Mouse (Mus musculus): ENCODE data around the gene Nnmt. TPM values are rescaled to one million over a fixed set of nuclear protein-coding genes. Genes with fewer than 3 reads are reported as not detected.

Gene Nnmt
- polyA plus RNA-seq, 1 experiment from 2014 or later: 1.2 TPM

DNA sequence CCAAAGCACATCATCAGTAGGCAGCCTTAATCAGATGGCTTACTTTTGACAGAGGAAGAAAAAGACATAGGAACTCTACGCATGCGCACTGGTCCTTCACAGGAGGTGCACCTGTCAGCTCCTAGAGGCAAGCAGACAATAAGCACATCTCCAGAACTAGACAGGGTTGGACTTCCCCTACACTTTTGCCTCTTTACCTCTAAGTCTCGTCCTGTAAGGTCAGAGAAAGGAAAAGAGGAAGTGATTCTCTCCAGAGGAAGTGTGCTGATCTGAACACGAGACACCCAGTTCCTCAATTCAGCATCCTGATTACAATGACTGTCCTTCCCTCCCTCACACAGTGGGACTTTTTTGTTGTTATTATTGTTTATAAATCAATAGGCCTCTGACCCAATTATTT lies 46.3 kb downstream of the Nnmt start:
- Histone ChIP-seq H3K9ac (ENCODE audit: low read depth, low read length) (no peak overlapping the region), H3K27ac (ENCODE audit: low read depth, low read length) (no peak overlapping the region), H3K4me1 (replicated peaks; ENCODE audit: control insufficient read depth, insufficient read depth, low read length) (no peaks in the 10 kb centered on the region), H3K36me3 (ENCODE audit: control insufficient read depth, insufficient read depth, low read length) (no peaks in the 10 kb centered on the region), H3K4me2 (replicated peaks; ENCODE audit: low read depth, low read length) (no peak overlapping the region), H3K4me3 (ENCODE audit: low read depth, low read length) (no peak overlapping the region), H3K9me3 (ENCODE audit: control insufficient read depth, low read length) (no peaks in the 10 kb centered on the region), H3K27me3 (ENCODE audit: control insufficient read depth, insufficient read depth, low read length) (no peaks in the 10 kb centered on the region)
- 73% methylated on average over 4 of the region's 4 CpGs for WGBS
- ATAC-seq (ENCODE audit: low FRiP score) (no peak), DNase-seq (ENCODE audit: low spot score) (no peak)

DNA sequence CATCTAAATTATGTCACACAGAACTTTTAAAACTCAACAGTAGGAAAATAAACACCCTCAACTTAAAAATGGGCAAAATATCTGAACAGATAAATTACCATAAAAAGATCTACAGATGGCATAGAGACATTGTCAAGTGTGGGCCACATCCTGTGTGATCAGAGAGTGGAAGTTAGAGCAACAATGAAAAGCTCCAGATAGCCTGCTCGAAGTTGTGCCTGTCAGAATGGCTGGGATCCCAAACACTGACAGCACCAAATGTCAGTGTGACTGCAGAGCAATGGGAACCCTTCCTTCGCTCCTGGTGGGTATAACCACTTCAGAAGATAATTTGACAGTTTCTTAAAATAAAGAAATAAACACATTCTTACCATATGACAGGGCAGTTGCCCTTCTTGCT lies 55.9 kb downstream of the Nnmt start:
- no peaks in the 10 kb centered on the region for H3K9me3 ChIP-seq (ENCODE audit: control insufficient read depth, low read length)
- no peak overlapping the region for H3K4me2 ChIP-seq (replicated peaks; ENCODE audit: low read depth, low read length)
- H3K27me3 ChIP-seq (ENCODE audit: control insufficient read depth, insufficient read depth, low read length): no peaks in the 10 kb centered on the region
- DNase-seq (ENCODE audit: low spot score) (no peak), ATAC-seq (ENCODE audit: low FRiP score) (no peak)
- H3K9ac ChIP-seq (ENCODE audit: low read depth, low read length): no peak overlapping the region
- H3K4me3 ChIP-seq (ENCODE audit: low read depth, low read length): no peak overlapping the region
- H3K27ac ChIP-seq (ENCODE audit: low read depth, low read length): no peak overlapping the region
- WGBS: 85% methylated on average over 2 of the region's 2 CpGs
- no peaks in the 10 kb centered on the region for H3K36me3 ChIP-seq (ENCODE audit: control insufficient read depth, insufficient read depth, low read length)
- H3K4me1 ChIP-seq (replicated peaks; ENCODE audit: control insufficient read depth, insufficient read depth, low read length): no peaks in the 10 kb centered on the region

DNA sequence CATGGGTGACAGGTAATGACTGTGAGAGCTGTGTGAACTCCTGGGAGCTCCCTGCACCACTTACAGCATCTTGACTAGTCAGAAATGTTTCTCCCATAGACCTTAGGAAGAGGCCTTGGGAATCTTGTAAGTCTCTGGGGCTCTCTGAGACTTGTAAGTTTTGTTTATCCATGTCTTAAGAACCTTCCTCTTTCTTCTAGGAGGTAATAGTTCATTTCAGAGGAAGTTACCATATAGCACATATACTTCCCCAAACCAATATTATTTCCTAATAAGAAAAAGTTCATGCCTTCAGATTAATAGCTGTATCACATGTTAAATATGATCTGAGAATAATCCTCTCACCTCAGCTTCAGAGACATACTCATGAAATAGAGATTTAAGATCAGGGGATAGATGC lies 57.7 kb downstream of the Nnmt start:
- no peak overlapping the region for H3K9ac ChIP-seq (ENCODE audit: low read depth, low read length)
- no peaks in the 10 kb centered on the region for H3K36me3 ChIP-seq (ENCODE audit: control insufficient read depth, insufficient read depth, low read length)
- H3K4me2 ChIP-seq (replicated peaks; ENCODE audit: low read depth, low read length): no peak overlapping the region
- no peak for DNase-seq (ENCODE audit: low spot score)
- no peak for ATAC-seq (ENCODE audit: low FRiP score)
- H3K4me3 ChIP-seq (ENCODE audit: low read depth, low read length): no peak overlapping the region
- H3K27ac ChIP-seq (ENCODE audit: low read depth, low read length): no peak overlapping the region
- H3K27me3 ChIP-seq (ENCODE audit: control insufficient read depth, insufficient read depth, low read length): no peaks in the 10 kb centered on the region
- no peaks in the 10 kb centered on the region for H3K9me3 ChIP-seq (ENCODE audit: control insufficient read depth, low read length)
- no peaks in the 10 kb centered on the region for H3K4me1 ChIP-seq (replicated peaks; ENCODE audit: control insufficient read depth, insufficient read depth, low read length)

Other genes with a start within 250 kb of the Nnmt start
- gene Rexo2, start 124.5 kb downstream of the Nnmt start, polyA plus RNA-seq (2014; fragmentation: Nextera tagmentation; extraction: Ambion mirVana): 80.3 and 88.0 TPM in 2 replicates
- gene Rbm7, start 109.9 kb downstream of the Nnmt start, polyA plus RNA-seq (2014; fragmentation: Nextera tagmentation; extraction: Ambion mirVana): 116 and 122 TPM in 2 replicates
- 34.5 and 35.2 TPM in 2 replicates for gene Gm5617, start 109.7 kb downstream of the Nnmt start, polyA plus RNA-seq (2014; fragmentation: Nextera tagmentation; extraction: Ambion mirVana)
- 8.4 and 10.6 TPM in 2 replicates for gene Zbtb16, start 231.1 kb upstream of the Nnmt start, polyA plus RNA-seq (2014; fragmentation: Nextera tagmentation; extraction: Ambion mirVana)